Mouse (Mus musculus) heart, postnatal 10 days (tissue): ENCODE measurements around the gene Mettl17. TPM values are rescaled to one million over a fixed set of nuclear protein-coding genes. Genes with fewer than 3 reads are reported as not detected.
A peak's percentile ranks its signal among the peaks of the same experiment; 100 is the strongest.

ENCODE experiments used
- DNase-seq, 2 experiments: peaks; one replicate each; pipeline ENCODE4 v3.0.0; 2021
- intact Hi-C: fragments of 180-260 bp; cut with DNase I; formaldehyde crosslinking; loops from one replicate; pipeline ENCODE4 v1.15.1; 2025
- total RNA-seq, 2 experiments: library from RNA; stranded (reverse); gene quantifications; 2 replicates each; pipeline ENCODE4 v1.2.3; 2021

Mettl17 gene
- total RNA-seq, 2 experiments from 2014 or later: 19.2 to 28.5 TPM

GRCm38 (mm10) chr14:51895071-51895470 lies 10.4 kb downstream of the Mettl17 start:
- intact Hi-C loops: no loop called here
- no peak for DNase-seq

GRCm38 (mm10) chr14:51896019-51896418 lies 11.4 kb downstream of the Mettl17 start:
- DNase-seq: no peak
- intact Hi-C loops: no loop called here

- intact Hi-C loops: no loop called here
- DNase-seq: no peak
Observed at GRCm38 (mm10) chr14:51896539-51897170, 12.0 kb downstream of the Mettl17 start.

GRCm38 (mm10) chr14:51899351-51899750 lies 14.7 kb downstream of the Mettl17 start:
- DNase-seq: no peak
- intact Hi-C loops: no loop called here

GRCm38 (mm10) chr14:51902806-51903710 lies 18.4 kb downstream of the Mettl17 start:
- intact Hi-C loops: loop anchor here (1.0 kb wide), 3 partner anchors 26 to 120 kb away; no protein-coding TSS in a partner anchor
- peak; percentile 84 to 90 for DNase-seq

- no peak for DNase-seq
- intact Hi-C loops: loop anchor here (1.0 kb wide), 2 partner anchors 26 to 105 kb away; no protein-coding TSS in a partner anchor
Observed at GRCm38 (mm10) chr14:51903782-51904181, 19.1 kb downstream of the Mettl17 start.

GRCm38 (mm10) chr14:51904706-51905105 lies 20.1 kb downstream of the Mettl17 start:
- intact Hi-C loops: loop anchor here (5.0 kb wide), 1 partner anchor 78 kb away; the partner anchor contains the start of gene Arhgef40

GRCm38 (mm10) chr14:51906102-51906501 lies 21.5 kb downstream of the Mettl17 start:
- no peak for DNase-seq
- intact Hi-C loops: loop anchor here (5.0 kb wide), 1 partner anchor 76 kb away; the partner anchor contains the start of gene Arhgef40

More at GRCm38 (mm10) chr14:51904706-51905105, 20.1 kb downstream of the Mettl17 start:
- no peak for DNase-seq

- intact Hi-C loops: no loop called here
- no peak for DNase-seq
Observed at GRCm38 (mm10) chr14:51911301-51911700, 26.7 kb downstream of the Mettl17 start.

- intact Hi-C loops: loop anchor here (2.0 kb wide), 1 partner anchor 16 kb away; no protein-coding TSS in a partner anchor
- DNase-seq: peak; percentile 47 to 53
Observed at GRCm38 (mm10) chr14:51912391-51913061, 27.9 kb downstream of the Mettl17 start.

GRCm38 (mm10) chr14:51913062-51913959 lies 28.7 kb downstream of the Mettl17 start:
- intact Hi-C loops: loop anchor here (2.0 kb wide), 1 partner anchor 15 kb away; no protein-coding TSS in a partner anchor
- peak; percentile 91 to 92 for DNase-seq

- intact Hi-C loops: loop anchor here (2.0 kb wide), 1 partner anchor 15 kb away; no protein-coding TSS in a partner anchor
- DNase-seq: peak; percentile 86 to 89
Observed at GRCm38 (mm10) chr14:51913960-51914762, 29.5 kb downstream of the Mettl17 start, which contains the start of gene Ndrg2. Gene Ndrg2 (minus strand): TSS chr14:51914158.

GRCm38 (mm10) chr14:51915030-51915429 lies 30.4 kb downstream of the Mettl17 start:
- DNase-seq: peak; percentile 56 to 64
- intact Hi-C loops: no loop called here

GRCm38 (mm10) chr14:51916539-51916938 lies 31.9 kb downstream of the Mettl17 start:
- intact Hi-C loops: no loop called here
- no peak for DNase-seq

GRCm38 (mm10) chr14:51918125-51918524 lies 33.5 kb downstream of the Mettl17 start, which contains the start of gene Tppp2:
Gene Tppp2 (plus strand): TSS chr14:51918425.
- intact Hi-C loops: no loop called here
- DNase-seq: no peak

- no peak for DNase-seq
- intact Hi-C loops: no loop called here
Observed at GRCm38 (mm10) chr14:51918966-51919365, 34.3 kb downstream of the Mettl17 start.

GRCm38 (mm10) chr14:51921759-51922570 lies 37.3 kb downstream of the Mettl17 start:
- intact Hi-C loops: no loop called here
- peak; percentile 79 to 83 for DNase-seq

- intact Hi-C loops: no loop called here
- DNase-seq: no peak
Observed at GRCm38 (mm10) chr14:51922571-51922865, 37.9 kb downstream of the Mettl17 start, which contains the start of gene Rnase13. Gene Rnase13 (minus strand): TSS chr14:51922773.
